16 mouse cellular contexts compared by ENCODE assay signal in genomic region chr6:26015388-26015787, GRCm38 (mm10).
"Had no signal": no experiment of that assay in that cellular context is flagged by ENCODE, and none has a peak within 500 bp of the region (broad histone marks: within the 10 kb centered on the region; RNA-seq: fewer than 3 reads in every experiment).

No protein-coding gene starts in this region.

- H3K27ac ChIP-seq: liver, embryonic 15.5 days; macrophage; neural tube, embryonic 12.5 days; stomach, embryonic 15.5 days had no signal

- H3K9me3 ChIP-seq: liver, embryonic 15.5 days; neural tube, embryonic 12.5 days; stomach, embryonic 15.5 days had no signal

- ATAC-seq: liver, postnatal 0 days; midbrain, embryonic 16.5 days had no signal

- H3K36me3 ChIP-seq: liver, embryonic 15.5 days; neural tube, embryonic 12.5 days; stomach, embryonic 15.5 days had no signal

- DNase-seq: liver, postnatal 0 days; lung, adult 2 months; lung, postnatal 10 days; lung, postnatal 36 days; midbrain, embryonic 14.5 days; right cerebral cortex, postnatal 14 days; thymus, adult 2 months; thymus, postnatal 25 days; thymus, postnatal 4 days had no signal

- H3K9ac ChIP-seq: liver, embryonic 15.5 days; liver, postnatal 0 days; neural tube, embryonic 12.5 days; stomach, embryonic 15.5 days had no signal

- H3K4me2 ChIP-seq: liver, embryonic 15.5 days; midbrain, embryonic 11.5 days; neural tube, embryonic 12.5 days; stomach, embryonic 15.5 days had no signal

- H3K4me3 ChIP-seq: liver, embryonic 15.5 days; megakaryocyte, embryonic 14.5 days; neural tube, embryonic 12.5 days; stomach, embryonic 15.5 days had no signal

- H3K4me1 ChIP-seq: liver, embryonic 15.5 days; megakaryocyte, embryonic 14.5 days; neural tube, embryonic 12.5 days; stomach, embryonic 15.5 days had no signal

- H3K27me3 ChIP-seq: liver, embryonic 15.5 days; megakaryocyte, embryonic 14.5 days; neural tube, embryonic 12.5 days; stomach, embryonic 15.5 days had no signal
